Mouse (Mus musculus) embryonic fibroblast, embryonic 13.5 days (primary cell): ENCODE measurements around the gene Hand2. TPM values are rescaled to one million over a fixed set of nuclear protein-coding genes. Genes with fewer than 3 reads are reported as not detected.

ENCODE experiments used
- H3K27ac ChIP-seq: 2 replicates; pipeline ENCODE4 v1.5.1; 2012; ENCODE audit warnings: low read length, control low read depth, inconsistent platforms; ENCODE audit not compliant: insufficient read depth
- H3K4me1 ChIP-seq: 2 replicates; pipeline ENCODE4 v1.6.1; 2011; ENCODE audit warnings: low read length; ENCODE audit not compliant: control insufficient read depth, insufficient read depth
- H3K4me3 ChIP-seq: 2 replicates; pipeline ENCODE4 v1.5.1; 2011; ENCODE audit warnings: mild to moderate bottlenecking, control low read depth, low read length; ENCODE audit not compliant: insufficient read depth
- CTCF ChIP-seq: IDR thresholded peaks from 2 replicates; pipeline ENCODE4 v1.5.1; 2011; ENCODE audit warnings: mild to moderate bottlenecking, control low read depth, low read length, moderate library complexity, borderline replicate concordance; ENCODE audit not compliant: insufficient read depth
- POLR2A ChIP-seq: IDR thresholded peaks from 2 replicates; pipeline ENCODE4 v1.6.1; 2011; ENCODE audit warnings: low read depth, mild to moderate bottlenecking, control low read depth, low read length, moderate library complexity
- polyA plus RNA-seq: library from polyadenylated mRNA; stranded (reverse); fragments of >200 nt; gene quantifications from 2 replicates; pipeline ENCODE4 v1.2.4, GENCODE M21; 2011; ENCODE audit warnings: low read depth; ENCODE audit not compliant: missing spikeins, insufficient read length

Gene Hand2
- polyA plus RNA-seq, 1 experiment, result 5.0 TPM

DNA sequence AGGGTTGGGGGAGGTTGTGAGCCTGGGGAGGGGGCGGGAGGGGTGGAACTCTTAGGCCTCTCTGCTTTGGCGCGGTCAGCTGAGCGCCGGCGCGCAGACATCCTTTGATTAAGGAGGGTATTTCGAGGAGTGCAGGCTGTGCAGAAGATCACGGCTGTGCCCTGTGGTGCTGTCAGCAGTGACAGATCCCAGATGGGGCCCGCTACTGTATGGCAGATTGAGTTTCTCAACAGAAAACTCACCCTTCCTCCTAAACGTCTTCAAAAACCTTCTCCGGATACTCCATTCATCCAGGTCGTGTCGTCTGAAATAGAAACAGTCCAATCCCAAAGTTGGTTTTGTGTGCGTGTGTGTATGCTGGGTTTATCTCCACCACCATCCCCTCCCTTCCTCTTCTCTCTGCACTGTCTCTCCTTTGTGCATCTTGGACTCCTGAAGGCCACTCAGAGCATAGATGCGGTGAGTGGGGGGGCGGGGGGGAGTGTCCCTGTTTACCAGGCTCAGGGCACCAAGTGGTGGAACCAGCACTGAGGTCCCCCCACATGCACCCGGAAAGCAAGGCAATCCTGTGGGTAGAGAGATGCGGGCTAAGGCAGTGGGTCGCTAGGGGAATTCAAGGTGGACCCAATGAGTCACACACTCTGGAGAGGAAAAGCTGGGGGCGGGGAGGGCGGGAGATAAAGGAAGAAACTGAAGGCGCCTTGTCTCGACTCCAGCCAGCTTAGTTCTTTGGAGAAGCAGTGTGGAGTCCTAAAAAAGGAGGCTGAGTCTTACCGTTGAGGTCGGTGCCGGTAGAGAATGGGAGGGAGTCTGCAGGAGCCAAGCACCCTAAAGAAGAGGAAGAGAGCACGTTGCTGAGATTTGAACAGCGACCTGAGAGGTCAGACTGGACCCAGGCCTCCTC, 11.2 kb downstream of the Hand2 start:
- H3K27ac ChIP-seq, result no peak overlapping the region
- 0 out of 2 replicates have a peak overlapping the region, but pooled peaks have one; percentile 5 for H3K4me3 ChIP-seq
- no peaks in the 10 kb centered on the region for H3K4me1 ChIP-seq
- TF ChIP-seq CTCF (no peak), POLR2A (no peak)

- no peak overlapping the region for H3K27ac ChIP-seq
- TF ChIP-seq POLR2A (no peak), CTCF (no peak)
- H3K4me3 ChIP-seq, result no peak overlapping the region
- no peaks in the 10 kb centered on the region for H3K4me1 ChIP-seq
Measured at GRCm38 (mm10) chr8:57332676-57333482, 12.1 kb downstream of the Hand2 start.

- no peaks in the 10 kb centered on the region for H3K4me1 ChIP-seq
Measured at GRCm38 (mm10) chr8:57333483-57333770, 12.6 kb downstream of the Hand2 start.

GRCm38 (mm10) chr8:57333795-57334551, 13.2 kb downstream of the Hand2 start:
- no peaks in the 10 kb centered on the region for H3K4me1 ChIP-seq
- TF ChIP-seq CTCF (no peak), POLR2A (no peak)
- H3K4me3 ChIP-seq, result 0 out of 2 replicates have a peak overlapping the region, but pooled peaks have one; percentile 1
- H3K27ac ChIP-seq, result no peak overlapping the region

More at GRCm38 (mm10) chr8:57333483-57333770, 12.6 kb downstream of the Hand2 start:
- H3K4me3 ChIP-seq, result no peak overlapping the region
- H3K27ac ChIP-seq, result no peak overlapping the region
- TF ChIP-seq POLR2A (no peak), CTCF (peak; percentile 27; the same call in 1 of the 2 replicates)

DNA sequence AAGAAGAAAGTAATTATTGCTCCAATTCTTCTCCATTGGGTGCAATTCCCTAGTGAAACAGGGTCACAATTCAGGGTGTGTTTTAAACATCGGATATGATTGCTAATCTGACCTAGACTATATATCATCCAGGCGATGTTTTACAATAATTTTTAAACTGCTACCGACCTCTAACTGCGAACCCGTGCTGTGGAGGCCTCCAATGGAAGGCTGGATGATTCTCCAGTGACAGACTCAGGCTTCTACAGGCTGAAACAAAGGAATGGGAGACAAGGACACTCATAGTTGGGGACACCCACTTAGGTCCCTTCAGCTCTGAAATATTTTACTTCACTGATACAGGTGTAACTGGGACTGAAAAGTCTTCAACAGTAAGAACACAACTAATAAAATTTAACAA, 13.9 kb downstream of the Hand2 start:
- Histone ChIP-seq H3K4me1 (no peaks in the 10 kb centered on the region), H3K4me3 (no peak overlapping the region), H3K27ac (no peak overlapping the region)
- no peak for TF ChIP-seq CTCF
- no peak for TF ChIP-seq POLR2A

DNA sequence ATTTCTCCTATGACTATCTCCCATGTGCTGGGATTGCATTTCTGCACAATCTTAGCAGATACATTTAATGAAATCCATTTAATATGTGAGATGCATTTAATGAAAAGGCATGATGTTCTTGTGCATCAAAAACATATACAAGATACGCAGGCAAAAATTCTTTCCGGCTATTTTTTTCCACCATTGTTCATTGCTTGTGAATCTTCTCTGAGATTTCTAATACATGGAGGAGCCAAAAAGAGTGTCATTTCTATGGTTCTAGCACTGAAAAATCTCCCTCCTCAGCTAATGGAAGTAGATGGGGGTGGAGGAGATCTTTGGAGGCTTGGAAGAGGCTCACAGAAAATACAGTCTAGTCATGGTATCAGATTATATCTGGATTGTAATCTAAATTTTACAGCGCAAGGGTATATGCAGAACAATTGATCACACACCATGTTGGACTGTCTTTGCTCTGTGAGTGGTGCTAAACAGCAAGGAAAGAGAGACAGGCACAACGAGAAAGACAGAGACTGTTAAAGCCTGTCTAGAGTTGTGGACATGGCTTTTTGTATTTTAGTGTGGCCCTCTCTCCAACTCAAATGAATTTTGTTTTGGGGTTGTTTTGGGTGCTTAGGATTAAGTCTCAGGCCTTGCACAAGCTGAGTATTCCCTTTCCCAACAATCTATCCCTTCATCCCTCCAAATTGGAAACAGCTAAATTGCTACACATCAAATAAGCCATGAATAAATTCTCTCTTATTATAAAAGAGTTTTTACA, 16.7 kb downstream of the Hand2 start:
- TF ChIP-seq CTCF (no peak), POLR2A (no peak)
- Histone ChIP-seq H3K4me1 (no peaks in the 10 kb centered on the region), H3K4me3 (no peak overlapping the region), H3K27ac (no peak overlapping the region)

- no peak for TF ChIP-seq CTCF
- no peak for TF ChIP-seq POLR2A
- no peak overlapping the region for H3K4me3 ChIP-seq
- H3K4me1 ChIP-seq, result no peaks in the 10 kb centered on the region
- H3K27ac ChIP-seq, result no peak overlapping the region
Measured at GRCm38 (mm10) chr8:57339711-57340650, 19.2 kb downstream of the Hand2 start.

DNA sequence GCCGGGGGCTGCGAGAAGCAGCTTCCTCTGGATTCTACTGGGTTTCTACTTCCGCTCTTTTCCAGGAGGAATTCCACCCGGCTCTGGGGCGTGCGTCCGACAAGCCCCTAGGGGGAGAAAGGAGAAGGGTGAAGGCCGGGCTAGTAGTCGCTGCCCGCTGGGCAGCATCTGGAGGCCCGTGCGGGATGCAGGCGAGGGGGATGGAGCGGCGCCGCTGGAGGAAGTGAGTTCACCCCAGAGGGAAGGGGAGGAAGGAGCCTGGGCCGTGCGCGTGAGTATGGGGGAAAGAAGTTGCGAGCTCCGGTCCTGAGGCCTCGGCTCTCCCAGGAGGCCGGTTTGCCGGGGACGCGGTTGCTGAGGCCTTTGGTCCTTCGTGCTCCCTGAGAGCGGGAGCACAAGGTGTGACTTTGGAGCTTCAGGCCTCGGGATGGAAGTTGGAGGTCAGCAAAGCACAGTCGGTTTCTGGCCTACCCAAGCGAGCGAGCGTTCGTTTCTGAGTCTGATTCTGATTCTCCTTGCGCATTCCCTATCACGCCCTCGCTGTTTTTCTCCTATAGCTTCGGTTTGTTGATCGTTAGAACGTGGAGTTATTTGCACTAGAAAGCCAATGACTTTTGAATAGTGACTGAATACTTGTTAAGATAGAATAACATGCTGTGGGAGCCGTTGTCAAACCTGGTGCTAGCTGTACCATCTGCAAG, 20.2 kb downstream of the Hand2 start:
- Histone ChIP-seq H3K4me3 (peak overlapping the region; percentile 24; the same call in 1 of the 2 replicates), H3K27ac (no peak overlapping the region), H3K4me1 (no peaks in the 10 kb centered on the region)
- TF ChIP-seq POLR2A, result no peak
- no peak for TF ChIP-seq CTCF
